Mouse (Mus musculus): ENCODE data around the gene Itpr1. TPM values are rescaled to one million over a fixed set of nuclear protein-coding genes. Genes with fewer than 3 reads are reported as not detected.

Itpr1 gene
- polyA plus RNA-seq, 1 experiment from 2014 or later = 5.0 TPM

GRCm38 (mm10) chr6:108291556-108291955 lies 78.7 kb downstream of the Itpr1 start:
- H3K4me2 ChIP-seq = no peak overlapping the region
- no peak for ATAC-seq (ENCODE audit: low FRiP score, low read depth)
- 92% methylated on average over 3 of the region's 3 CpGs for WGBS

GRCm38 (mm10) chr6:108301856-108302255 lies 89.0 kb downstream of the Itpr1 start:
- Histone ChIP-seq H3K4me3 (no peak overlapping the region), H3K4me1 (replicated peaks) (no peaks in the 10 kb centered on the region; the same call in 1 of the 2 replicates), H3K9me3 (no peaks in the 10 kb centered on the region), H3K27me3 (no peaks in the 10 kb centered on the region), H3K27ac (replicated peaks) (no peak overlapping the region), H3K36me3 (no peaks in the 10 kb centered on the region), H3K9ac (no peak overlapping the region), H3K4me2 (no peak overlapping the region)
- ATAC-seq (ENCODE audit: low FRiP score, low read depth) = no peak
- WGBS = 92% methylated on average over 5 of the region's 5 CpGs

More at GRCm38 (mm10) chr6:108291556-108291955, 78.7 kb downstream of the Itpr1 start:
- no peaks in the 10 kb centered on the region for H3K9me3 ChIP-seq
- no peak overlapping the region for H3K9ac ChIP-seq
- H3K4me1 ChIP-seq (replicated peaks) = no peaks in the 10 kb centered on the region
- H3K36me3 ChIP-seq = no peaks in the 10 kb centered on the region
- no peaks in the 10 kb centered on the region for H3K27me3 ChIP-seq
- no peak overlapping the region for H3K4me3 ChIP-seq
- no peak overlapping the region for H3K27ac ChIP-seq (replicated peaks)

GRCm38 (mm10) chr6:108303619-108304567 lies 91.0 kb downstream of the Itpr1 start:
- WGBS = 92% methylated on average over 12 of the region's 12 CpGs
- H3K27me3 ChIP-seq = no peaks in the 10 kb centered on the region

GRCm38 (mm10) chr6:108305171-108305779 lies 92.4 kb downstream of the Itpr1 start:
- H3K36me3 ChIP-seq = no peaks in the 10 kb centered on the region
- WGBS = 73% methylated on average over 12 of the region's 12 CpGs
- H3K9me3 ChIP-seq = no peaks in the 10 kb centered on the region
- H3K4me2 ChIP-seq = no peak overlapping the region
- H3K4me1 ChIP-seq (replicated peaks) = no peaks in the 10 kb centered on the region; the same call in 1 of the 2 replicates
- no peak for ATAC-seq (ENCODE audit: low FRiP score, low read depth)
- H3K4me3 ChIP-seq = no peak overlapping the region
- no peak overlapping the region for H3K27ac ChIP-seq (replicated peaks)
- no peak overlapping the region for H3K9ac ChIP-seq
- no peaks in the 10 kb centered on the region for H3K27me3 ChIP-seq

More at GRCm38 (mm10) chr6:108303619-108304567, 91.0 kb downstream of the Itpr1 start:
- Histone ChIP-seq H3K9ac (no peak overlapping the region), H3K4me1 (replicated peaks) (no peaks in the 10 kb centered on the region; the same call in 1 of the 2 replicates), H3K4me2 (no peak overlapping the region), H3K4me3 (no peak overlapping the region), H3K27ac (replicated peaks) (no peak overlapping the region), H3K9me3 (no peaks in the 10 kb centered on the region), H3K36me3 (no peaks in the 10 kb centered on the region)
- no peak for ATAC-seq (ENCODE audit: low FRiP score, low read depth)

GRCm38 (mm10) chr6:108306240-108306639 lies 93.3 kb downstream of the Itpr1 start:
- H3K36me3 ChIP-seq = no peaks in the 10 kb centered on the region
- H3K9ac ChIP-seq = no peak overlapping the region
- H3K4me1 ChIP-seq (replicated peaks) = no peaks in the 10 kb centered on the region; the same call in 1 of the 2 replicates
- H3K27ac ChIP-seq (replicated peaks) = no peak overlapping the region
- H3K9me3 ChIP-seq = no peaks in the 10 kb centered on the region
- H3K4me3 ChIP-seq = no peak overlapping the region
- H3K27me3 ChIP-seq = no peaks in the 10 kb centered on the region
- WGBS = 66% methylated on average over 11 of the region's 11 CpGs
- no peak overlapping the region for H3K4me2 ChIP-seq
- no peak for ATAC-seq (ENCODE audit: low FRiP score, low read depth)

GRCm38 (mm10) chr6:108306910-108307584 lies 94.2 kb downstream of the Itpr1 start:
- Histone ChIP-seq H3K4me3 (no peak overlapping the region), H3K9ac (no peak overlapping the region), H3K27me3 (no peaks in the 10 kb centered on the region), H3K27ac (replicated peaks) (no peak overlapping the region), H3K4me2 (no peak overlapping the region), H3K9me3 (no peaks in the 10 kb centered on the region), H3K36me3 (no peaks in the 10 kb centered on the region), H3K4me1 (replicated peaks) (no peaks in the 10 kb centered on the region; the same call in 1 of the 2 replicates)
- 71% methylated on average over 9 of the region's 9 CpGs for whole genome bisulfite sequencing
- ATAC-seq (ENCODE audit: low FRiP score, low read depth) = no peak

- Histone ChIP-seq H3K27me3 (no peaks in the 10 kb centered on the region), H3K9me3 (no peaks in the 10 kb centered on the region), H3K27ac (replicated peaks) (no peak overlapping the region), H3K4me1 (replicated peaks) (no peaks in the 10 kb centered on the region; the same call in 1 of the 2 replicates), H3K9ac (no peak overlapping the region), H3K4me2 (no peak overlapping the region), H3K4me3 (no peak overlapping the region), H3K36me3 (no peaks in the 10 kb centered on the region)
- ATAC-seq (ENCODE audit: low FRiP score, low read depth) = no peak
- 90% methylated on average over 6 of the region's 6 CpGs for WGBS
These were observed 94.9 kb downstream of the Itpr1 start for GRCm38 (mm10) chr6:108307770-108308169.

GRCm38 (mm10) chr6:108309391-108310182 lies 96.7 kb downstream of the Itpr1 start:
- no peak for ATAC-seq (ENCODE audit: low FRiP score, low read depth)
- WGBS = 66% methylated on average over 8 of the region's 8 CpGs
- H3K36me3 ChIP-seq = no peaks in the 10 kb centered on the region
- H3K27ac ChIP-seq (replicated peaks) = no peak overlapping the region
- H3K4me1 ChIP-seq (replicated peaks) = no peaks in the 10 kb centered on the region; the same call in 1 of the 2 replicates
- H3K4me3 ChIP-seq = no peak overlapping the region
- no peaks in the 10 kb centered on the region for H3K9me3 ChIP-seq
- H3K27me3 ChIP-seq = no peaks in the 10 kb centered on the region
- no peak overlapping the region for H3K9ac ChIP-seq
- no peak overlapping the region for H3K4me2 ChIP-seq

- Histone ChIP-seq H3K4me1 (replicated peaks) (peaks cover 9% of the 10 kb centered on the region; the same call in 1 of the 2 replicates), H3K27me3 (no peaks in the 10 kb centered on the region), H3K36me3 (no peaks in the 10 kb centered on the region), H3K9ac (no peak overlapping the region), H3K4me3 (no peak overlapping the region), H3K4me2 (no peak overlapping the region), H3K9me3 (no peaks in the 10 kb centered on the region), H3K27ac (replicated peaks) (no peak overlapping the region)
- 91% methylated on average over 1 of the region's 1 CpGs for WGBS
- ATAC-seq (ENCODE audit: low FRiP score, low read depth) = no peak
These were observed 100.2 kb downstream of the Itpr1 start for GRCm38 (mm10) chr6:108313056-108313455.

GRCm38 (mm10) chr6:108313997-108314396 lies 101.1 kb downstream of the Itpr1 start:
- Histone ChIP-seq H3K4me1 (replicated peaks) (peaks cover 9% of the 10 kb centered on the region; the same call in 1 of the 2 replicates), H3K4me3 (no peak overlapping the region), H3K27ac (replicated peaks) (no peak overlapping the region), H3K27me3 (no peaks in the 10 kb centered on the region), H3K9me3 (no peaks in the 10 kb centered on the region), H3K9ac (no peak overlapping the region), H3K36me3 (no peaks in the 10 kb centered on the region), H3K4me2 (no peak overlapping the region)
- 100% methylated on average over 1 of the region's 1 CpGs for WGBS
- ATAC-seq (ENCODE audit: low FRiP score, low read depth) = no peak

- no peak overlapping the region for H3K9ac ChIP-seq
- H3K4me1 ChIP-seq (replicated peaks) = peaks cover 13% of the 10 kb centered on the region; the same call in 1 of the 2 replicates
- no peaks in the 10 kb centered on the region for H3K27me3 ChIP-seq
- H3K36me3 ChIP-seq = no peaks in the 10 kb centered on the region
- no peak for ATAC-seq (ENCODE audit: low FRiP score, low read depth)
- H3K9me3 ChIP-seq = no peaks in the 10 kb centered on the region
- no peak overlapping the region for H3K27ac ChIP-seq (replicated peaks)
- H3K4me2 ChIP-seq = no peak overlapping the region
- WGBS = 36% methylated on average over 4 of the region's 4 CpGs
- no peak overlapping the region for H3K4me3 ChIP-seq
These were observed 103.5 kb downstream of the Itpr1 start for GRCm38 (mm10) chr6:108316268-108316824.
